Mouse (Mus musculus) thymus, adult 2 months (tissue): ENCODE data around the gene Ythdf2.

ENCODE experiments used
- CTCF ChIP-seq: fragments of 200-500 bp; IDR thresholded peaks from 2 replicates; pipeline ENCODE4 v1.5.1; 2012; ENCODE audit warnings: mild to moderate bottlenecking, control low read depth, low read length, moderate library complexity, borderline replicate concordance; ENCODE audit not compliant: control insufficient read depth, poor library complexity, insufficient read depth; ENCODE audit errors: extremely low read depth
- POLR2A ChIP-seq: fragments of 200-500 bp; IDR thresholded peaks from 2 replicates; pipeline ENCODE4 v1.6.1; 2012; ENCODE audit warnings: mild to moderate bottlenecking, low read length, control low read depth, moderate library complexity; ENCODE audit not compliant: control insufficient read depth, poor library complexity, insufficient read depth; ENCODE audit errors: extremely low read depth

DNA sequence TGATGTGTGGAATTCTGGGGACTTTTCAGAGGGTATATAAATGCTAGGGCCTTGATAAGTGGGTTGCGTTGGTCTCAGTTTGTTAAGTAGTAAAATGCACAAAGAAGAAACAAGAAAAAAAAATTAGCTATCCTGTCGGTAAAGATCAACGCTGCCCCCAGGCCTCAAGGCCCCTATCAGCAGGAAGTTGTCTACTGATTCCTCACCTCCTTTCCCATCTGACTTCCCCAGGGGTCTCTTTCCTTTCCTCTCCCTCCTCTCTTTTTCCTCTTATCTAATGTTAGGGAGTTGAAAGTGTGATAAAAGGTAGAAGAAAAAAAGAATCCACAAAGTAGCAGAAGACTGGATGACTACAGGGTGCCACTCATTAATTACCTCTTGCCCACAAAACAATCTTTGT is 28.3 kb upstream of the Ythdf2 start:
- TF ChIP-seq CTCF (no peak), POLR2A (no peak)
